Mouse (Mus musculus) stomach, embryonic 16.5 days (tissue): ENCODE data around the gene Mast4. TPM values are rescaled to one million over a fixed set of nuclear protein-coding genes. Genes with fewer than 3 reads are reported as not detected.

Source experiments
- ATAC-seq: fragments of 200-750 bp; cut with Nextera tagmentation; 2 replicates; pipeline ENCODE4 v1.8.0; 2017; ENCODE audit warnings: moderate number of reproducible peaks, moderate TSS enrichment; ENCODE audit not compliant: insufficient read depth, low FRiP score
- H3K27ac ChIP-seq: fragments of 300-500 bp; sonication (generic); 2 replicates; pipeline ENCODE4 v1.5.1; 2014; ENCODE audit warnings: low read length
- H3K27me3 ChIP-seq: fragments of 300-500 bp; sonication (generic); 2 replicates; pipeline ENCODE4 v1.6.1; 2014; ENCODE audit warnings: low read length, control low read depth, mixed read lengths; ENCODE audit not compliant: control insufficient read depth, insufficient read depth
- H3K36me3 ChIP-seq: fragments of 300-500 bp; sonication (generic); 2 replicates; pipeline ENCODE4 v1.6.1; 2014; ENCODE audit warnings: low read length; ENCODE audit not compliant: control insufficient read depth, insufficient read depth
- H3K4me1 ChIP-seq: fragments of 300-500 bp; sonication (generic); 2 replicates; pipeline ENCODE4 v1.6.1; 2014; ENCODE audit warnings: low read length, control low read depth, mixed read lengths; ENCODE audit not compliant: control insufficient read depth, insufficient read depth
- H3K4me2 ChIP-seq: fragments of 300-500 bp; sonication (generic); 2 replicates; pipeline ENCODE4 v1.6.1; 2014; ENCODE audit warnings: low read depth, low read length, mixed read lengths
- H3K4me3 ChIP-seq: fragments of 300-500 bp; sonication (generic); replicated peaks from 2 replicates; pipeline ENCODE4 v1.5.1; 2014; ENCODE audit warnings: mild to moderate bottlenecking, low read length
- H3K9ac ChIP-seq: fragments of 300-500 bp; sonication (generic); 2 replicates; pipeline ENCODE4 v1.6.1; 2014; ENCODE audit warnings: low read length
- H3K9me3 ChIP-seq: fragments of 300-500 bp; sonication (generic); replicated peaks from 2 replicates; pipeline ENCODE4 v1.6.1; 2016; ENCODE audit warnings: low read length, control low read depth; ENCODE audit not compliant: control insufficient read depth
- WGBS: fragments of 180-500 bp; shearing (Covaris S2); extraction: QIAGEN DNeasy Blood & Tissue Kit; methylation state at CpG from one replicate; pipeline ENCODE4 v1.1.7; 2014; 5-methylcytosine and 5-hydroxymethylcytosine counted together
- polyA plus RNA-seq: library from polyadenylated mRNA; unstranded; fragments of >200 nt; fragmentation: Nextera tagmentation; extraction: Ambion mirVana; gene quantifications from 2 replicates; pipeline ENCODE4 v1.2.1, GENCODE M21; 2015

Mast4 gene
- polyA plus RNA-seq, 1 experiment from 2014 or later: 31.0 TPM

DNA sequence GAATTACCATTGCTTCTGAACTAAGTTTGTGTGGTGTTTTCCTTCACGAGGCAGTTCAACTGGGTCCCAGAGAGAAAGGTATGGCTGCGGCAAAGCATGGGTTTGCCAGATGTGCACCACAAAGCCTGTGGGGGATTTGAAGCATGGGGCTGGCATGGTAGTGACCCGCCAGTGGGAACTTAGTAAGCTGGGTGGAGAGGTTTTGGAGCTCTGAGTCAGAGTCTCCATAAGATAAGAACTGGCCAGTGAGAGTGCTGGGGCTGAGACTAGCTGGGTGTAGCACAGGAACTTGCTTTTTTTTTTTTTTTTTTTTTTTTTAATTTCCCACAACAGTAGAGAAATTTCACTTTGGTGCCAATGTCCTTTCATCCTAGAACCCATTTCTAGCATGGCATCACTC lies 73.9 kb downstream of the Mast4 start:
- ATAC-seq: no peak
- no peak overlapping the region for H3K27ac ChIP-seq
- no peaks in the 10 kb centered on the region for H3K27me3 ChIP-seq
- no peaks in the 10 kb centered on the region for H3K9me3 ChIP-seq
- WGBS: 84% methylated on average over 3 of the region's 3 CpGs
- no peak overlapping the region for H3K4me2 ChIP-seq
- no peaks in the 10 kb centered on the region for H3K4me1 ChIP-seq
- no peak overlapping the region for H3K9ac ChIP-seq
- H3K4me3 ChIP-seq: no peak overlapping the region
- no peaks in the 10 kb centered on the region for H3K36me3 ChIP-seq

DNA sequence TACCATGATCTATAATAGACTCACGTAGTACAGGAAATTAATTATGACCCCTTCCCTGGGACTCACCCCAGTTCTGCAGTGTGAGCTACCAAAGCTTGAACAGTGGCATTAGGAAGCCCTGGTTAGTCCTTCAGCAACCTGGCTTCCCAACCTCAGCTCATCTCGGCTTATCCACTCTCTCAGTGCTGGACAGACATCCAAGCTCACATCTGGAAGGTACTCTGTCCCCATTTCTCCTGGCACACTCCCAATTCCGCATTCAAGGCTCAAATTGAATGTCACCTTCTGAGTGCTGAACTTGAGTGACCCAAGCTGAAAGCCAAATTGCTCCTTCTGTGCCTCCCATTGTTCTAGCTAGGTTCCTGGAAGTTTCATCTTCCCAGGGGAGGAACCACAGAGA lies 76.2 kb downstream of the Mast4 start:
- H3K9ac ChIP-seq: no peak overlapping the region
- no peaks in the 10 kb centered on the region for H3K9me3 ChIP-seq
- H3K36me3 ChIP-seq: no peaks in the 10 kb centered on the region
- no peak for ATAC-seq
- no peaks in the 10 kb centered on the region for H3K27me3 ChIP-seq
- H3K27ac ChIP-seq: no peak overlapping the region
- WGBS: 71% methylated on average over 3 of the region's 3 CpGs
- no peaks in the 10 kb centered on the region for H3K4me1 ChIP-seq
- H3K4me3 ChIP-seq: no peak overlapping the region
- no peak overlapping the region for H3K4me2 ChIP-seq

DNA sequence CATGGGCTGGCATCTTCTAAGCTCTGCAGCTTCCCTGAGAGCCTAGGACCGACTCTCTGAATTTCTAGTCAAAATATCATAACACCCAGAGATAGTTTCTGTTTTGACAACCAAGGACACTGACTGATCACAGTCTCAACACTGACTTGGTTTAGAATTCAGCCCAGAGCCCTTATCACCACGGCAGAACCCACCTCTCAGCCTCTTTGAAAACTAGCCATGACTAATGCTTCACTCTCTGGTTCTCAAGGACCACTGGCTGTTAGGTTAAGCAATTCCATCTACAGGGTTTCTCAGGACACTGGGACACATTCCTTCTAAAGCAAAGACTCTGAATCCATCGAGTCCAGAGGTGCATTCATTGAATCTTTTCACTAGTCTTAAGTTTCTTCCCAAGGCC lies 79.4 kb downstream of the Mast4 start:
- Histone ChIP-seq H3K4me2 (no peak overlapping the region), H3K9me3 (no peaks in the 10 kb centered on the region), H3K27ac (no peak overlapping the region), H3K4me1 (no peaks in the 10 kb centered on the region), H3K9ac (no peak overlapping the region), H3K4me3 (no peak overlapping the region), H3K36me3 (no peaks in the 10 kb centered on the region), H3K27me3 (no peaks in the 10 kb centered on the region)
- ATAC-seq: no peak
- 74% methylated on average over 3 of the region's 3 CpGs for WGBS

- H3K9me3 ChIP-seq: no peaks in the 10 kb centered on the region
- H3K9ac ChIP-seq: no peak overlapping the region
- ATAC-seq: no peak
- no peaks in the 10 kb centered on the region for H3K27me3 ChIP-seq
- 90% methylated on average over 6 of the region's 6 CpGs for WGBS
- H3K36me3 ChIP-seq: no peaks in the 10 kb centered on the region
- no peak overlapping the region for H3K4me3 ChIP-seq
- no peaks in the 10 kb centered on the region; the same call in 1 of the 2 replicates for H3K4me1 ChIP-seq
- no peak overlapping the region for H3K27ac ChIP-seq
- H3K4me2 ChIP-seq: no peak overlapping the region
Measured at GRCm38 (mm10) chr13:103253077-103253476, 81.2 kb downstream of the Mast4 start.

DNA sequence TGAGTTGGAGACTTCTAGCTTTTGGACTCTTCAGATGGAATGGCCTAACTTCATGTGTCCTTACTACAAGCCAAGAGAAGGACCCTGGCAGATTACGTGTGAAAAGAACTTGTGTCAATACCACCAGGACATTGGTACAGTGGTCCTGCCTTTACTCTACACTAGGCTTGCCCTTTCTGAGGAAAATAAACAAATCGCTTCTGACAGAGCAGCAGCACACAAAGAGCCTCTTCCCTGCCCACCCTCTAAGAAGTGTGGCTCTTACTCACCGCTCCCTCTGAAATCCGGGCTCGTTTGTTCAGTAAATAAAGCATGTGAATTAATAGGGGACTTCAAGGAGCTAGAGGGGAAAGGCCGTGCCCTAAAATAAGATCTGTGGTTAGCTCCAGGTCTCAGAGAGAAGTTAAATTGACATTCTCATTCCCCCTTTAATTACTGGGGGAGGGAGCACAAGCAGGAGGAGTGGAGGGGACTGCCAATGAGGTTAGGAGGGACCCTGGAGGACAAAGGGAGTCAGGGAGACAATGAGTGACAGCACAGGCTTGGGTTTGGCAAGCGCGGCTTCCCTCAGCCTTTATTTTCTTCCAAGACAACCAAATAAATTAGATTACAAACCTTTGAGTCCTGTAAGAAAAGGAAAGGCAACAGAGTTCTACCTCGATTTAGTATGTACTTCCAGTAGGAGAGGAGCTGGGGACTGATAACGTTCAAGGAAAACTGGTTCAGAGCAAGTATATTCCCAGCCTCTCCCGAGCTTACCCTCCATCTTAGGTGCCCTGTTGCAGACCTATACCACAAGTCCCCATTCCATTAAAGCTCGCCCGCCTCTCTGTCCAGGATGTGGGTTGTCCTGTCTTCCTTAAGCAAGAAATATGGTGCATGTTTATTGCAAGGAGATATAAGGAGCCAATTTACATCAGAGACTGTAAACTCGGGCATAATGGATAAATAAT lies 85.9 kb downstream of the Mast4 start:
- no peaks in the 10 kb centered on the region for H3K36me3 ChIP-seq
- no peak overlapping the region for H3K4me2 ChIP-seq
- H3K27ac ChIP-seq: no peak overlapping the region
- 41% methylated on average over 14 of the region's 14 CpGs for WGBS
- ATAC-seq: peak; percentile 33
- H3K4me3 ChIP-seq: no peak overlapping the region
- H3K9me3 ChIP-seq: no peaks in the 10 kb centered on the region
- H3K4me1 ChIP-seq: no peaks in the 10 kb centered on the region; the same call in 1 of the 2 replicates
- no peak overlapping the region for H3K9ac ChIP-seq
- H3K27me3 ChIP-seq: no peaks in the 10 kb centered on the region

- no peaks in the 10 kb centered on the region for H3K36me3 ChIP-seq
- no peak overlapping the region for H3K4me2 ChIP-seq
- WGBS: 72% methylated on average over 5 of the region's 5 CpGs
- H3K27me3 ChIP-seq: no peaks in the 10 kb centered on the region
- no peak overlapping the region for H3K27ac ChIP-seq
- no peaks in the 10 kb centered on the region; the same call in 1 of the 2 replicates for H3K4me1 ChIP-seq
- no peak overlapping the region for H3K4me3 ChIP-seq
- ATAC-seq: no peak
- no peak overlapping the region for H3K9ac ChIP-seq
- H3K9me3 ChIP-seq: no peaks in the 10 kb centered on the region
Measured at GRCm38 (mm10) chr13:103246973-103247718, 87.2 kb downstream of the Mast4 start.

DNA sequence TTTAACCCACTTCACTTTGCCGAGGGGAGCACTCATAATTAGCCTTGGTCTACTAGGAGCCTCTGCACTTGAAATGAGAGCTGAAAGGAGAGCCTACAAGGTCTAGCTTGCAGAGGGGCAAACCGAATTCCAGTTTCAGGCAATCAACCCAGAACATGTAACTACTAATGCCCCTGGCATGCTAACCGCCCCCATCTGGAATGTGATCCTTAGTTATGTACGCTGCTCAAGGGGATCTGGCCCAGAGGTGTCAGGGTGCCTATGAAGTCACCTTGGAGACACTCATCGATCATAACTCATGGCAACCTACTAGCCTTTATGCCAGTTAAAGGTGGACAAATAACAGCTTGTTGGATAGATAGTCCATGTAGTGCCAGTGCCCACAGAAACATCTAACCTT lies 88.9 kb downstream of the Mast4 start:
- no peak overlapping the region for H3K4me3 ChIP-seq
- no peaks in the 10 kb centered on the region; the same call in 1 of the 2 replicates for H3K4me1 ChIP-seq
- no peak overlapping the region for H3K27ac ChIP-seq
- H3K27me3 ChIP-seq: no peaks in the 10 kb centered on the region
- 88% methylated on average over 5 of the region's 5 CpGs for WGBS
- H3K36me3 ChIP-seq: no peaks in the 10 kb centered on the region
- H3K4me2 ChIP-seq: no peak overlapping the region
- no peaks in the 10 kb centered on the region for H3K9me3 ChIP-seq
- no peak overlapping the region for H3K9ac ChIP-seq
- no peak for ATAC-seq

DNA sequence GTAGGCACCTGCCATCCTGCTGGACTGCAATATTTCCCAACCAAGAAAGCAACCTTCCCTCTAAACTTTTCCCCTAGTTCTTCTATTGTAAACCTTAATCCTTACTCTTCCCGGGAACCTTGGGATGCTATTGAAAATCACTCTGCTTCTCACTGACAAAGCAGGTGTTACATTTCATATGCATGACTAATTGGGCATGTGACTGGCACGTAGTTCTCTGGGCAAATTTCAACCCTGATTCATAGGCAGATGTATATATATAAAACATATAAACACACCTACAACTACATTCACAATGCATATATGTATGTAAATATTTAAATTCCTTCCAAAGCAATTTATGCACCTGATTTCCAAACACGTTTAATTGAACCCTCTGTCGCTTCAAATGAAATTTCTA lies 90.2 kb downstream of the Mast4 start:
- H3K4me1 ChIP-seq: no peaks in the 10 kb centered on the region; the same call in 1 of the 2 replicates
- H3K9ac ChIP-seq: no peak overlapping the region
- no peak overlapping the region for H3K4me2 ChIP-seq
- 49% methylated on average over 4 of the region's 4 CpGs for WGBS
- H3K27ac ChIP-seq: no peak overlapping the region
- no peak overlapping the region for H3K4me3 ChIP-seq
- H3K9me3 ChIP-seq: no peaks in the 10 kb centered on the region
- H3K36me3 ChIP-seq: no peaks in the 10 kb centered on the region
- ATAC-seq: no peak
- H3K27me3 ChIP-seq: no peaks in the 10 kb centered on the region

GRCm38 (mm10) chr13:103241092-103241491 lies 93.2 kb downstream of the Mast4 start:
- WGBS: 88% methylated on average over 4 of the region's 4 CpGs
- ATAC-seq: no peak
- Histone ChIP-seq H3K4me3 (no peak overlapping the region), H3K9ac (no peak overlapping the region), H3K9me3 (no peaks in the 10 kb centered on the region), H3K27ac (no peak overlapping the region), H3K4me2 (no peak overlapping the region), H3K4me1 (no peaks in the 10 kb centered on the region), H3K36me3 (no peaks in the 10 kb centered on the region), H3K27me3 (no peaks in the 10 kb centered on the region)
